ENCODE assay signal across 8 mouse cellular contexts in the genomic region with DNA sequence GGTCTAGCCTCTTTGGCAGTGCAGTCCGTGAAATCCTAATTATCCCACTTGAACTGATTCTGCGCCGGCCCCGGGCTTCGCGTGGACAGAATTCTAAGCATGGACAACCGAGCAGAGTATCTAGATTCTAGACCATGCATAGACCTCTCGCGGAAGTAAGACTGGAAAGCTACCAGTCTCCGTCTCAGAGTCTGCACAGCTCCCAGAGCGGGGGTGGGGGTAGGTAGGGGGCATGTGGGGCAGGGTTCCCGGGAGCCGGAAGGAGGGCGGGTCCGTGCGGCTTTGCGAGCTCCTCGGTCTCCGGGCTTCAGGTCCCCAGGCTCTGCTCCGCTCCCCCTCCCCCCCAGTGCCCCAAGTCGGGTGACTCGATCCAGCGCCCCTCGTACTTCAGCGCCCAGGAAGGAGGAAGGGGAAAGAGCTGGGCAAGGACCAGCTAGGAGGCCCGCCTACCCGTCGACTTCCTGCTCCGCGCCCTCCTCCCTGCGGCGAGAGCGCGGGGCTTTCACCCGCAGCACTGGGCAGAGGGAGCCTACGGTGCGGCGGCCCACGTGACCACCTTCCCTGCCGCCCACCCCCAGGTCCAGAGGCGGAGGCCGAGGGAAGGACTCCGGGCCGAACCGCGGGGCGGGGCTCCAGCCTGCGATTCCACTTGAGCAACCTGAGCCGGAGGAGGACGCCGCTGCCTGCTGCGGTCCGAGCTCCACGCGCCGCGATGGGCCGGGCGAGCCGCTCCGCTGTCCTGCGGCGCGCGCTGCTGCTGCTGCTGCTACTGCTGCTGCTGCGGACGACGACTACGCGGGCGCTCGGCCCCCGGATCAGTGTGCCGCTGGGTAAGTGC. TPM values are rescaled to one million over a fixed set of nuclear protein-coding genes. Genes with fewer than 3 reads are reported as not detected.
DNase-seq lines count a peak whose midpoint lies in the region; ATAC-seq and TF ChIP-seq lines count a peak whose summit lies in the region.

No protein-coding gene starts in this region.

- H3K9me3 ChIP-seq in ES-Bruce4 (replicated peaks; ENCODE audit: control insufficient read depth, insufficient read depth, low read length, poor library complexity, severe bottlenecking): no peaks in the 10 kb centered on the region
- no peaks in the 10 kb centered on the region for H3K9me3 ChIP-seq in forebrain, embryonic 15.5 days
- no peaks in the 10 kb centered on the region for H3K9me3 ChIP-seq in lung, embryonic 15.5 days

- TF ChIP-seq EP300 in ES-Bruce4 (IDR thresholded peaks at IDR 0.05; ENCODE audit: insufficient read depth, low read depth, low read length): 0 out of 2 replicates have a peak, but pooled peaks have one; percentile 8

- TF ChIP-seq CTCF in ES-Bruce4 (IDR thresholded peaks at IDR 0.05; ENCODE audit: low read depth, low read length): no peak

- peaks cover 13% of the 10 kb centered on the region; the same call in 1 of the 2 replicates for H3K36me3 ChIP-seq in ES-Bruce4 (ENCODE audit: control insufficient read depth, insufficient read depth, low read length, poor library complexity, severe bottlenecking)
- no peaks in the 10 kb centered on the region for H3K36me3 ChIP-seq in forebrain, embryonic 15.5 days
- no peaks in the 10 kb centered on the region for H3K36me3 ChIP-seq in lung, embryonic 15.5 days

- H3K9ac ChIP-seq in ES-Bruce4 (ENCODE audit: low read depth, poor library complexity, severe bottlenecking): peak overlapping the region; percentile 74
- peak overlapping the region; percentile 76 for H3K9ac ChIP-seq in forebrain, embryonic 15.5 days (replicated peaks)
- peak overlapping the region; percentile 50 for H3K9ac ChIP-seq in lung, embryonic 15.5 days

- under 1% methylated on average over 69 of the region's 74 CpGs for WGBS in forebrain, embryonic 15.5 days
- WGBS in lung, embryonic 15.5 days: under 1% methylated on average over 65 of the region's 74 CpGs

- peak; percentile 85 for ATAC-seq in forebrain, embryonic 15.5 days (replicated peaks)
- peak; percentile 92 for ATAC-seq in lung, embryonic 15.5 days (ENCODE audit: borderline replicate concordance, extremely low read depth, low FRiP score, low TSS enrichment)

- intact Hi-C loops in heart, postnatal 25 days (cut with DNase I): loop anchor here (5.0 kb wide), 1 partner anchor 56 kb away; no protein-coding TSS in a partner anchor

- peak overlapping the region; percentile 83 for H3K27ac ChIP-seq in ES-Bruce4 (ENCODE audit: insufficient read depth, low read length)
- H3K27ac ChIP-seq in forebrain, embryonic 15.5 days (replicated peaks): peak overlapping the region; percentile 95
- peak overlapping the region; percentile 94 for H3K27ac ChIP-seq in lung, embryonic 15.5 days

- peak; percentile 78 for DNase-seq in cerebellum, adult 11-12 months
- peak; percentile 68 for DNase-seq in heart, postnatal 25 days (ENCODE audit: low spot score)
- DNase-seq in layer of hippocampus, adult 8-10 months (ENCODE audit: low spot score in 2 of 2): peak; percentile 71 to 73
- peak; percentile 86 for DNase-seq in ovary, adult 18-20 months (ENCODE audit: low spot score)
- DNase-seq in thymus, postnatal 0 days (ENCODE audit: low spot score): peak; percentile 78

- no peaks in the 10 kb centered on the region for H3K27me3 ChIP-seq in ES-Bruce4 (ENCODE audit: control insufficient read depth, insufficient read depth, low read length, poor library complexity, severe bottlenecking)
- no peaks in the 10 kb centered on the region for H3K27me3 ChIP-seq in forebrain, embryonic 15.5 days
- H3K27me3 ChIP-seq in lung, embryonic 15.5 days: no peaks in the 10 kb centered on the region

- peak overlapping the region; percentile 86 for H3K4me2 ChIP-seq in forebrain, embryonic 15.5 days (replicated peaks)
- peak overlapping the region; percentile 66 for H3K4me2 ChIP-seq in lung, embryonic 15.5 days

- peaks cover 6% of the 10 kb centered on the region for H3K4me1 ChIP-seq in ES-Bruce4 (ENCODE audit: control insufficient read depth, insufficient read depth, low read length)
- H3K4me1 ChIP-seq in forebrain, embryonic 15.5 days: peaks cover 68% of the 10 kb centered on the region
- peaks cover 41% of the 10 kb centered on the region for H3K4me1 ChIP-seq in lung, embryonic 15.5 days

- peak overlapping the region; percentile 89 for H3K4me3 ChIP-seq in ES-Bruce4 (ENCODE audit: low read depth, low read length)
- H3K4me3 ChIP-seq in forebrain, embryonic 15.5 days: peak overlapping the region; percentile 76
- peak overlapping the region; percentile 55 for H3K4me3 ChIP-seq in lung, embryonic 15.5 days

- peak; percentile 13 for TF ChIP-seq POLR2A in ES-Bruce4 (IDR thresholded peaks at IDR 0.05; ENCODE audit: insufficient read depth, low read length)

RNA-seq across cellular contexts. Expression of gene Sema4b, which starts 11.5 kb away (rescaled TPM):
- polyA plus RNA-seq in ES-Bruce4 (2011; ENCODE audit: insufficient read depth, insufficient read length, low read depth, missing spikeins): 27.1 and 29.0 TPM in 2 replicates
- polyA plus RNA-seq in forebrain, embryonic 15.5 days (2015; fragmentation: Nextera tagmentation; extraction: Ambion mirVana): 22.7 and 24.7 TPM in 2 replicates
- 10 to 100 TPM; 11.0 to 12.7 TPM for total RNA-seq in heart, postnatal 25 days (2021)
- 10 to 100 TPM; 22.0 to 27.7 (median 25.9) TPM for total RNA-seq in layer of hippocampus, adult 8-10 months (2022)
- 13.7 and 14.9 TPM in 2 replicates for polyA plus RNA-seq in lung, embryonic 15.5 days (2015; fragmentation: Nextera tagmentation; extraction: Ambion mirVana)
- polyA plus RNA-seq in thymus, postnatal 0 days (2015; fragmentation: Nextera tagmentation; extraction: Ambion mirVana): 16.8 and 20.9 TPM in 2 replicates

RNA-seq across cellular contexts. Expression of gene Cib1, which starts 34.5 kb away (rescaled TPM):
- 35.5 and 38.4 TPM in 2 replicates for polyA plus RNA-seq in ES-Bruce4 (2011; ENCODE audit: insufficient read depth, insufficient read length, low read depth, missing spikeins)
- 31.6 and 32.7 TPM in 2 replicates for polyA plus RNA-seq in forebrain, embryonic 15.5 days (2015; fragmentation: Nextera tagmentation; extraction: Ambion mirVana)
- 10 to 100 TPM; 14.1 to 18.0 TPM for total RNA-seq in heart, postnatal 25 days (2021)
- 10 to 100 TPM; 20.3 to 31.5 (median 25.9) TPM for total RNA-seq in layer of hippocampus, adult 8-10 months (2022)
- polyA plus RNA-seq in lung, embryonic 15.5 days (2015; fragmentation: Nextera tagmentation; extraction: Ambion mirVana): 79.1 and 90.8 TPM in 2 replicates
- 186 and 189 TPM in 2 replicates for polyA plus RNA-seq in thymus, postnatal 0 days (2015; fragmentation: Nextera tagmentation; extraction: Ambion mirVana)

RNA-seq across cellular contexts. Expression of gene Gdpgp1, which starts 34.5 kb away (rescaled TPM):
- polyA plus RNA-seq in ES-Bruce4 (2011; ENCODE audit: insufficient read depth, insufficient read length, low read depth, missing spikeins): 3.3 and 4.3 TPM in 2 replicates
- 3.6 and 3.9 TPM in 2 replicates for polyA plus RNA-seq in forebrain, embryonic 15.5 days (2015; fragmentation: Nextera tagmentation; extraction: Ambion mirVana)
- total RNA-seq in heart, postnatal 25 days (2021): 1 to 10 TPM; 1.4 to 1.8 TPM
- total RNA-seq in layer of hippocampus, adult 8-10 months (2022): 1 to 10 TPM; 6.2 to 7.5 (median 7.0) TPM
- 3.0 and 4.0 TPM in 2 replicates for polyA plus RNA-seq in lung, embryonic 15.5 days (2015; fragmentation: Nextera tagmentation; extraction: Ambion mirVana)
- polyA plus RNA-seq in thymus, postnatal 0 days (2015; fragmentation: Nextera tagmentation; extraction: Ambion mirVana): 2.7 and 3.4 TPM in 2 replicates

RNA-seq across cellular contexts. Expression of gene Ttll13, which starts 48.0 kb away (rescaled TPM):
- 0.84 and 1.2 TPM in 2 replicates for polyA plus RNA-seq in ES-Bruce4 (2011; ENCODE audit: insufficient read depth, insufficient read length, low read depth, missing spikeins)
- 1.0 and 1.1 TPM in 2 replicates for polyA plus RNA-seq in forebrain, embryonic 15.5 days (2015; fragmentation: Nextera tagmentation; extraction: Ambion mirVana)
- total RNA-seq in heart, postnatal 25 days (2021): under 1 TPM; 0.28 to 0.52 TPM
- 1 to 10 TPM; 1.3 to 2.1 (median 1.8) TPM for total RNA-seq in layer of hippocampus, adult 8-10 months (2022)
- polyA plus RNA-seq in lung, embryonic 15.5 days (2015; fragmentation: Nextera tagmentation; extraction: Ambion mirVana): 0.73 and 0.93 TPM in 2 replicates
- 0.44 and 0.70 TPM in 2 replicates for polyA plus RNA-seq in thymus, postnatal 0 days (2015; fragmentation: Nextera tagmentation; extraction: Ambion mirVana)

Comparison
In these comparisons a context has a peak if more than half of its experiments do, and no peak if none do; other contexts are left out.
1. Peak in every context shown above with its lines: DNase-seq, ATAC-seq, H3K4me3 ChIP-seq and H3K27ac ChIP-seq.